Mouse (Mus musculus) CH12.LX (cell line): ENCODE measurements around the gene Trcg1. TPM values are rescaled to one million over a fixed set of nuclear protein-coding genes. Genes with fewer than 3 reads are reported as not detected.
"Not testable (repeated sequence)": the region's sequence is repeated elsewhere in the genome, so short reads cannot be mapped to it uniquely, and the experiment has no call there.

Experiments used
- DNase-seq: peaks from one replicate; pipeline ENCODE4 v3.0.0-alpha.2; 2013; ENCODE audit errors: extremely low read depth
- H3K27ac ChIP-seq: 2 replicates; pipeline ENCODE4 v1.5.1; 2012; ENCODE audit warnings: low read depth, mild to moderate bottlenecking, control low read depth, moderate library complexity; ENCODE audit not compliant: insufficient read depth
- H3K27me3 ChIP-seq: replicated peaks from 2 replicates; pipeline ENCODE3; 2012; ENCODE audit warnings: inconsistent platforms
- H3K36me3 ChIP-seq, 2 experiments: replicated peaks in 1 of 2; 2 replicates each; pipeline versions ENCODE3 to v1.6.1; 2012; ENCODE audit warnings: inconsistent platforms in 1 of 2, low read length in 1 of 2, mild to moderate bottlenecking in 1 of 2, mixed read lengths in 1 of 2, moderate library complexity in 1 of 2; ENCODE audit not compliant: control insufficient read depth in 1 of 2, insufficient read depth in 1 of 2
- H3K4me1 ChIP-seq, 2 experiments: 2 replicates each; pipeline ENCODE4 v1.6.1; 2012; ENCODE audit warnings: inconsistent platforms in 1 of 2, moderate library complexity in 1 of 2; ENCODE audit not compliant: insufficient read depth in 2 of 2, control insufficient read depth in 1 of 2
- H3K4me2 ChIP-seq: 2 replicates; pipeline ENCODE4 v1.6.1; 2012; ENCODE audit warnings: low read depth, mild to moderate bottlenecking, control low read depth; ENCODE audit not compliant: poor library complexity, insufficient read depth, severe bottlenecking
- H3K4me3 ChIP-seq, 3 experiments: fragments of 150-350 bp in 1 of 3; sonication (generic) in 1 of 3; replicated peaks in 1 of 3; 2 replicates each; pipeline versions ENCODE3 to v1.5.1; 2011 to 2012; ENCODE audit warnings: low read depth in 2 of 3, low read length in 2 of 3, mild to moderate bottlenecking in 2 of 3, moderate library complexity in 2 of 3, control low read depth in 1 of 3, improper control_type of control experiment in 1 of 3, inconsistent platforms in 1 of 3, mixed read lengths in 1 of 3; ENCODE audit not compliant: poor library complexity in 1 of 3
- H3K79me2 ChIP-seq: replicated peaks from 2 replicates; pipeline ENCODE4 v1.6.1; 2012; ENCODE audit warnings: mild to moderate bottlenecking, moderate library complexity; ENCODE audit not compliant: control insufficient read depth, poor library complexity, insufficient read depth, severe bottlenecking; ENCODE audit errors: extremely low read depth
- H3K9ac ChIP-seq: 2 replicates; pipeline ENCODE4 v1.6.1; 2012; ENCODE audit warnings: low read depth, mild to moderate bottlenecking, control low read depth, moderate library complexity; ENCODE audit not compliant: insufficient read depth
- H3K9me3 ChIP-seq: replicated peaks from 2 replicates; pipeline ENCODE3; 2012; ENCODE audit warnings: low read length, inconsistent platforms, mixed read lengths
- CHD1 ChIP-seq: IDR thresholded peaks from 2 replicates; pipeline ENCODE4 v1.6.1; 2012; ENCODE audit warnings: low read depth, low read length, improper control_type of control experiment, inconsistent platforms
- CTCF ChIP-seq, 2 experiments: IDR thresholded peaks in 1 of 2; conservative IDR thresholded peaks in 1 of 2; 2 replicates each; pipeline ENCODE4 v1.5.1; 2011 to 2012; ENCODE audit warnings: low read depth in 2 of 2, low read length in 2 of 2, improper control_type of control experiment in 1 of 2, inconsistent platforms in 1 of 2, mild to moderate bottlenecking in 1 of 2, moderate library complexity in 1 of 2
- EP300 ChIP-seq: IDR thresholded peaks from 2 replicates; pipeline ENCODE4 v1.6.1; 2011; ENCODE audit warnings: low read length, improper control_type of control experiment
- ETS1 ChIP-seq: conservative IDR thresholded peaks from 2 replicates; pipeline ENCODE4 v1.6.1; 2012; ENCODE audit warnings: low read depth, mild to moderate bottlenecking, inconsistent platforms, low read length, improper control_type of control experiment, moderate library complexity
- GABPA ChIP-seq: IDR thresholded peaks from 2 replicates; pipeline ENCODE4 v1.6.1; 2012; ENCODE audit warnings: low read depth, low read length, improper control_type of control experiment, inconsistent platforms; ENCODE audit not compliant: insufficient replicate concordance
- HCFC1 ChIP-seq: IDR thresholded peaks from 2 replicates; pipeline ENCODE4 v1.6.1; 2012; ENCODE audit warnings: low read depth, mild to moderate bottlenecking, inconsistent platforms, low read length, improper control_type of control experiment
- KAT2A ChIP-seq: IDR thresholded peaks from 2 replicates; pipeline ENCODE4 v1.6.1; 2012; ENCODE audit warnings: low read length, improper control_type of control experiment, inconsistent platforms; ENCODE audit not compliant: insufficient replicate concordance
- MAX ChIP-seq: IDR thresholded peaks from 2 replicates; pipeline ENCODE4 v1.6.1; 2011; ENCODE audit warnings: low read length, improper control_type of control experiment
- MEF2A ChIP-seq: IDR thresholded peaks from 2 replicates; pipeline ENCODE4 v1.6.1; 2014; ENCODE audit warnings: low read depth, mild to moderate bottlenecking, inconsistent platforms, low read length, improper control_type of control experiment, borderline replicate concordance
- MYC ChIP-seq: IDR thresholded peaks from 2 replicates; pipeline ENCODE4 v1.6.1; 2011; ENCODE audit warnings: low read depth, mild to moderate bottlenecking, improper control_type of control experiment, low read length
- NELFE ChIP-seq: IDR thresholded peaks from 2 replicates; pipeline ENCODE4 v1.6.1; 2011; ENCODE audit warnings: low read depth, low read length, improper control_type of control experiment
- PAX5 ChIP-seq: IDR thresholded peaks from 2 replicates; pipeline ENCODE4 v1.6.1; 2012; ENCODE audit warnings: low read length, inconsistent platforms, mixed read lengths
- RAD21 ChIP-seq: IDR thresholded peaks from 2 replicates; pipeline ENCODE4 v1.6.1; 2011; ENCODE audit warnings: low read depth, mild to moderate bottlenecking, low read length, improper control_type of control experiment, moderate library complexity
- RCOR1 ChIP-seq: conservative IDR thresholded peaks from 2 replicates; pipeline ENCODE4 v1.6.1; 2012; ENCODE audit warnings: low read depth, mild to moderate bottlenecking, inconsistent platforms, low read length, improper control_type of control experiment
- SMC3 ChIP-seq: IDR thresholded peaks from 2 replicates; pipeline ENCODE4 v1.6.1; 2011; ENCODE audit warnings: low read depth, low read length, improper control_type of control experiment
- TCF12 ChIP-seq: IDR thresholded peaks from 2 replicates; pipeline ENCODE4 v1.6.1; 2014; ENCODE audit warnings: low read depth, mild to moderate bottlenecking, inconsistent platforms, low read length, improper control_type of control experiment
- USF1 ChIP-seq: IDR thresholded peaks from 2 replicates; pipeline ENCODE4 v1.6.1; 2014; ENCODE audit warnings: low read depth, mild to moderate bottlenecking, inconsistent platforms, low read length, improper control_type of control experiment
- USF2 ChIP-seq: conservative IDR thresholded peaks from 2 replicates; pipeline ENCODE4 v1.6.1; 2011; ENCODE audit warnings: low read depth, low read length, improper control_type of control experiment
- ZC3H11A ChIP-seq: IDR thresholded peaks from 2 replicates; pipeline ENCODE4 v1.6.1; 2012; ENCODE audit warnings: low read depth, mild to moderate bottlenecking, inconsistent platforms, low read length, improper control_type of control experiment
- ZKSCAN1 ChIP-seq: IDR thresholded peaks from 2 replicates; pipeline ENCODE4 v1.6.1; 2012; ENCODE audit warnings: low read depth, inconsistent platforms, low read length, improper control_type of control experiment, borderline replicate concordance
- ZNF384 ChIP-seq: IDR thresholded peaks from 2 replicates; pipeline ENCODE4 v1.6.1; 2012; ENCODE audit warnings: low read depth, low read length, improper control_type of control experiment, inconsistent platforms
- dilution Hi-C: fragments of 300-500 bp; cut with MboI; formaldehyde crosslinking; loops from 2 replicates; pipeline ENCODE4 v1.14.3; 2020; ENCODE audit warnings: low sequenced_read_pairs; ENCODE audit not compliant: extremely low pct_unique_long_range_greater_than_20kb, extremely low pct_ligation_motif_present
- in situ Hi-C: fragments of 300-500 bp; cut with MboI; formaldehyde crosslinking; loops from 3 replicates; pipeline ENCODE4 v1.14.3; 2019; ENCODE audit warnings: low sequenced_read_pairs, low pct_ligation_motif_present, low pct_unique_long_range_greater_than_20kb, mixed read lengths
- polyA plus RNA-seq: library from polyadenylated mRNA; unstranded; fragments of >175 nt; gene quantifications from 2 replicates; pipeline ENCODE4 v1.2.1, GENCODE M21; 2012; ENCODE audit warnings: low read depth; ENCODE audit not compliant: insufficient read length
- total RNA-seq, 2 experiments: library from RNA; depleted of rRNA; stranded (reverse); fragments of 300-350 nt in 1 of 2; fragments of >200 nt in 1 of 2; gene quantifications; 2 replicates each; pipeline ENCODE4 v1.2.3; 2012 to 2014

Trcg1 gene
- total and polyA plus RNA-seq, 3 experiments, result not detected

DNA sequence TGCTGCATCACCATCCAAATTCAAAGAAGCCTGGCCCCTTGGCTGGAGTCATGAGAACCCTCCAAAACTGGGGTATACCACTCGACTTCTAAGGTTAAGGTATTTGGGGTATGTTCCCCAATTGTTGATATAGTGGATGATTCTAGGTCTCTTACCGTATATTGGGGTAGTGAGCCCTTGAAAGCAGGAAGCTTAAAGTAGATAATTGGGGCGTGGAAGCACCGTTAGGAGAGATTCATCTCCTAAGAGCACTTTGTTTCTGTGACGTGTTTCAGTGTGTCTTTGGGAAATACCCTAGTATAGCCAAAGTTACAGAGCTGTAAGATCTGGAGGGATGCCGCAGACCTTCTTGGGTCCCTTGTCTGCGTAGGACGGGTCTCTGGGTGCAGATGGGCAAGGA, 38.9 kb upstream of the Trcg1 start:
- no peaks in the 10 kb centered on the region for H3K79me2 ChIP-seq
- no peaks in the 10 kb centered on the region for H3K4me1 ChIP-seq
- no peak overlapping the region for H3K4me2 ChIP-seq
- in situ Hi-C loops, result no loop called here
- no peak overlapping the region for H3K4me3 ChIP-seq
- H3K9ac ChIP-seq, result no peak overlapping the region
- TF ChIP-seq RCOR1 (no peak), ZC3H11A (no peak), USF1 (no peak), USF2 (no peak), TCF12 (no peak), SMC3 (no peak), MYC (no peak), ETS1 (no peak), CTCF (conservative IDR thresholded peaks at IDR 0.05 in 1 of 2, IDR thresholded peaks at IDR 0.05 in 1 of 2; ENCODE audit: low read depth in 2 of 2, low read length in 2 of 2) (no peak), MEF2A (no peak), GABPA (no peak), EP300 (no peak), CHD1 (no peak), PAX5 (no peak), ZKSCAN1 (no peak), KAT2A (no peak), RAD21 (no peak), ZNF384 (no peak), MAX (no peak), NELFE (no peak)
- TF ChIP-seq, all 38 proteins: peak for 0
- Histone ChIP-seq H3K27me3 (no peaks in the 10 kb centered on the region), H3K36me3 (no peaks in the 10 kb centered on the region), H3K9me3 (no peaks in the 10 kb centered on the region), H3K27ac (no peak overlapping the region)
- dilution Hi-C loops, result no loop called here
- no peak for DNase-seq

DNA sequence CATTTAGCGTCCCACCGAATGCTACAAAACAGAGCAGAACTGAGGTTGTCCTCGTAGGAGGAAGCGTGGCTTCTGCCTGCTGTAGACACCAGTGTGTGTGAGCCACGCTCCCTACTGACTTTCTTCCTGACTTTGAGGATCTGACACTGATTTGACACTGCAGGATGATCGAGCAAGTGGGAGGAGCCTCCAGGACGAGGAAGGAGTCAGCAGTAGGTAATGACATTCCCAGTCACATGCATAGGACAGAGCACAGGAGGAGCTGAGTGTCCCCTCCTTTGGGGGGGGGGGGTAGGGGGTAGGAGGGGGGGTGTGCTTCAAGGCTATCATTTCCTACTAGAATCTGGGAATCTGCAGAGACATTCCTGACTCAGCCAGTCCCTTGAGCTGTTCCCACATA, 33.4 kb upstream of the Trcg1 start:
- Histone ChIP-seq H3K9me3 (no peaks in the 10 kb centered on the region), H3K4me1 (peaks cover 0 to 2% of the 10 kb centered on the region in 2 experiments; a peak in 1 of 4 replicates), H3K27ac (no peak overlapping the region), H3K36me3 (no peaks in the 10 kb centered on the region), H3K79me2 (no peaks in the 10 kb centered on the region), H3K4me2 (no peak overlapping the region), H3K9ac (no peak overlapping the region), H3K4me3 (no peak overlapping the region), H3K27me3 (no peaks in the 10 kb centered on the region)
- dilution Hi-C loops, result no loop called here
- DNase-seq, result no peak
- in situ Hi-C loops, result no loop called here
- no peak for TF ChIP-seq ZKSCAN1
- no peak for TF ChIP-seq HCFC1
- no peak for TF ChIP-seq SMC3
- TF ChIP-seq NELFE, result no peak
- TF ChIP-seq USF1, result no peak
- TF ChIP-seq ETS1, result no peak

DNA sequence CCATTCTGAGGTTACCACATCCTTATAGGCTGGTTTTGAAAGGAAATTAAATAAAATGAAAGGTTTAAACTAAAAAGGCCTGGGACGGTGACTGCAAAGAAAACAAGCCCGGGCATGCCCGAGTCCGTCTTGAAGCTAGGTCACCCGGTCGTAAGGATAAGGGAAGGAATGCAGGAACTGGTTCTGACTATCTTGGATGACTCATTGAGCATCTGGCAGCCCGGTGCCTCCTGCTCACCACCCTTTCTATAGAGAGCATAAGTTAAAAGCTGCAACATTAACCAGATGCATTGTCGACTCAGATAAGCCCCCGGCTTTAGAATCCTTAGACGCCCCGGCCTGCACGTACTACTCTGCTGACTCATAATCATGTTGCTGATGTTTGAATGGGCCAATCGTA, 32.8 kb upstream of the Trcg1 start:
- H3K4me2 ChIP-seq, H3K4me3 ChIP-seq, H3K36me3 ChIP-seq, H3K27ac ChIP-seq, dilution Hi-C loops, H3K27me3 ChIP-seq, in situ Hi-C loops, H3K79me2 ChIP-seq, H3K9me3 ChIP-seq, DNase-seq, H3K9ac ChIP-seq, H3K4me1 ChIP-seq: not testable (repeated sequence)
